Mouse (Mus musculus): ENCODE data around the gene Zdhhc9. TPM values are rescaled to one million over a fixed set of nuclear protein-coding genes. Genes with fewer than 3 reads are reported as not detected.

Zdhhc9 gene
- polyA plus RNA-seq, 1 experiment from 2014 or later: 5.3 TPM

DNA sequence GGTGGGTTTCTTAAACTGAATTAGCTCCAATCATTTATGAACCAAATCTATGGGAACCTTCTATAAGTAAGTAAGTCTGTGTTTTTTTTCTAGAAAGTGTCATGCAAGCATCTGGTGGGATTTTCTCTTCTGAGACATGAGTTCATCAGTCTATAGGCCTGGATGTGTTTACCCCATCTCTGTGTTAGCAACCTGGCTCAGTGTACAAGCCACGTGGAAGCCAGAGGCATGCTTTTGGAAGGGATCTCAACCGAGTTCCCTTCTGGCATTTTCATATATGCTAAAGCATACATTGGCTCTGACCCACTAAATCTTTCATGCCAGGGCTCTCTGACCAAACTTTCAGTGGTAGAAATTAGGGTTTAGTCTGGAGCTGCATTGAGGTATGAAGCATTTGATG is 54.7 kb downstream of the Zdhhc9 start:
- Histone ChIP-seq H3K27ac (ENCODE audit: low read depth, low read length) (no peak overlapping the region), H3K4me3 (ENCODE audit: low read length) (no peak overlapping the region), H3K36me3 (ENCODE audit: control insufficient read depth, insufficient read depth, low read length) (no peaks in the 10 kb centered on the region), H3K4me1 (ENCODE audit: control insufficient read depth, insufficient read depth, low read length) (no peaks in the 10 kb centered on the region), H3K27me3 (ENCODE audit: control insufficient read depth, insufficient read depth, low read length) (no peaks in the 10 kb centered on the region), H3K4me2 (replicated peaks; ENCODE audit: low read depth, low read length) (no peak overlapping the region), H3K9me3 (ENCODE audit: control insufficient read depth, low read length) (no peaks in the 10 kb centered on the region), H3K9ac (ENCODE audit: low read depth, low read length) (no peak overlapping the region)
- 75% methylated on average over 2 of the region's 2 CpGs for WGBS
- ATAC-seq (ENCODE audit: low FRiP score, low TSS enrichment): no peak

GRCm38 (mm10) chrX:48153414-48153813 is 55.3 kb downstream of the Zdhhc9 start:
- ATAC-seq (ENCODE audit: low FRiP score, low TSS enrichment): no peak
- Histone ChIP-seq H3K4me1 (ENCODE audit: control insufficient read depth, insufficient read depth, low read length) (no peaks in the 10 kb centered on the region), H3K9ac (ENCODE audit: low read depth, low read length) (no peak overlapping the region), H3K9me3 (ENCODE audit: control insufficient read depth, low read length) (no peaks in the 10 kb centered on the region), H3K36me3 (ENCODE audit: control insufficient read depth, insufficient read depth, low read length) (no peaks in the 10 kb centered on the region), H3K27ac (ENCODE audit: low read depth, low read length) (no peak overlapping the region), H3K4me2 (replicated peaks; ENCODE audit: low read depth, low read length) (no peak overlapping the region), H3K4me3 (ENCODE audit: low read length) (no peak overlapping the region), H3K27me3 (ENCODE audit: control insufficient read depth, insufficient read depth, low read length) (no peaks in the 10 kb centered on the region)
- WGBS: 75% methylated on average over 2 of the region's 2 CpGs

- Histone ChIP-seq H3K27me3 (ENCODE audit: control insufficient read depth, insufficient read depth, low read length) (no peaks in the 10 kb centered on the region), H3K4me2 (replicated peaks; ENCODE audit: low read depth, low read length) (no peak overlapping the region), H3K9me3 (ENCODE audit: control insufficient read depth, low read length) (no peaks in the 10 kb centered on the region), H3K4me3 (ENCODE audit: low read length) (no peak overlapping the region), H3K36me3 (ENCODE audit: control insufficient read depth, insufficient read depth, low read length) (no peaks in the 10 kb centered on the region), H3K4me1 (ENCODE audit: control insufficient read depth, insufficient read depth, low read length) (no peaks in the 10 kb centered on the region), H3K9ac (ENCODE audit: low read depth, low read length) (no peak overlapping the region), H3K27ac (ENCODE audit: low read depth, low read length) (no peak overlapping the region)
- 77% methylated on average over 7 of the region's 7 CpGs for WGBS
- ATAC-seq (ENCODE audit: low FRiP score, low TSS enrichment): no peak
These were observed 56.6 kb downstream of the Zdhhc9 start for GRCm38 (mm10) chrX:48152106-48152505.

GRCm38 (mm10) chrX:48147741-48148186 is 60.9 kb downstream of the Zdhhc9 start:
- no peak for ATAC-seq (ENCODE audit: low FRiP score, low TSS enrichment)
- H3K4me2 ChIP-seq (replicated peaks; ENCODE audit: low read depth, low read length): no peak overlapping the region
- no peak overlapping the region for H3K4me3 ChIP-seq (ENCODE audit: low read length)
- H3K4me1 ChIP-seq (ENCODE audit: control insufficient read depth, insufficient read depth, low read length): no peaks in the 10 kb centered on the region
- H3K27me3 ChIP-seq (ENCODE audit: control insufficient read depth, insufficient read depth, low read length): no peaks in the 10 kb centered on the region
- 85% methylated on average over 7 of the region's 7 CpGs for WGBS
- no peak overlapping the region for H3K27ac ChIP-seq (ENCODE audit: low read depth, low read length)
- H3K9ac ChIP-seq (ENCODE audit: low read depth, low read length): no peak overlapping the region
- H3K36me3 ChIP-seq (ENCODE audit: control insufficient read depth, insufficient read depth, low read length): no peaks in the 10 kb centered on the region
- H3K9me3 ChIP-seq (ENCODE audit: control insufficient read depth, low read length): no peaks in the 10 kb centered on the region

DNA sequence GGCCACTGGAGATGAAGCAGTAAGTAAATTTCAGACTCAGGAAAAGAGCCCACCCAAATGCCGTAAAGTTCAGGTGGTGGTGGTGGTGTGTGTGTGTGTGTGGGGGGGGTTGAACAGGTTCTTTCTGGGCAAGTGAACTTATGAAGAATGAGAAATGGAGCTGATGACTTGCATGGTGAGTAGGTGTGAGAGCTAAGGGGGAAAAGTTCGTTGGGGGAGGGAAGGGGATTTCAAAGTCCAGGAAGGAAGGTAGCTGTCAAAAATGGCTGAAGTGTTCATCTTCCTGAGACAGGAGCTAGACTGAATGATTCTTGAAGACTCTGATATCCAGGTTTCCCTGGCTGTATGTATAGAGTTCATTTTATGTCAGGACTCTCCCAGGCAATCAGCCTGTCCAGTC is 61.5 kb downstream of the Zdhhc9 start:
- Histone ChIP-seq H3K9ac (ENCODE audit: low read depth, low read length) (no peak overlapping the region), H3K27ac (ENCODE audit: low read depth, low read length) (no peak overlapping the region), H3K36me3 (ENCODE audit: control insufficient read depth, insufficient read depth, low read length) (no peaks in the 10 kb centered on the region), H3K4me3 (ENCODE audit: low read length) (no peak overlapping the region), H3K4me1 (ENCODE audit: control insufficient read depth, insufficient read depth, low read length) (no peaks in the 10 kb centered on the region), H3K9me3 (ENCODE audit: control insufficient read depth, low read length) (no peaks in the 10 kb centered on the region), H3K4me2 (replicated peaks; ENCODE audit: low read depth, low read length) (no peak overlapping the region), H3K27me3 (ENCODE audit: control insufficient read depth, insufficient read depth, low read length) (no peaks in the 10 kb centered on the region)
- no peak for ATAC-seq (ENCODE audit: low FRiP score, low TSS enrichment)
- 73% methylated on average over 2 of the region's 2 CpGs for WGBS

- Histone ChIP-seq H3K4me1 (ENCODE audit: control insufficient read depth, insufficient read depth, low read length) (no peaks in the 10 kb centered on the region), H3K27me3 (ENCODE audit: control insufficient read depth, insufficient read depth, low read length) (no peaks in the 10 kb centered on the region), H3K36me3 (ENCODE audit: control insufficient read depth, insufficient read depth, low read length) (no peaks in the 10 kb centered on the region), H3K9ac (ENCODE audit: low read depth, low read length) (no peak within 1 kb of the TSS), H3K27ac (ENCODE audit: low read depth, low read length) (no peak within 1 kb of the TSS), H3K4me3 (ENCODE audit: low read length) (no peak within 1 kb of the TSS), H3K9me3 (ENCODE audit: control insufficient read depth, low read length) (no peaks in the 10 kb centered on the region), H3K4me2 (replicated peaks; ENCODE audit: low read depth, low read length) (no peak within 1 kb of the TSS)
- ATAC-seq (ENCODE audit: low FRiP score, low TSS enrichment): no peak
- 88% methylated on average over 4 of the region's 4 CpGs for WGBS
These were observed 62.4 kb downstream of the Zdhhc9 start, which contains the start of gene Sash3 for GRCm38 (mm10) chrX:48146262-48146661. Gene Sash3 (plus strand): TSS chrX:48146436.

DNA sequence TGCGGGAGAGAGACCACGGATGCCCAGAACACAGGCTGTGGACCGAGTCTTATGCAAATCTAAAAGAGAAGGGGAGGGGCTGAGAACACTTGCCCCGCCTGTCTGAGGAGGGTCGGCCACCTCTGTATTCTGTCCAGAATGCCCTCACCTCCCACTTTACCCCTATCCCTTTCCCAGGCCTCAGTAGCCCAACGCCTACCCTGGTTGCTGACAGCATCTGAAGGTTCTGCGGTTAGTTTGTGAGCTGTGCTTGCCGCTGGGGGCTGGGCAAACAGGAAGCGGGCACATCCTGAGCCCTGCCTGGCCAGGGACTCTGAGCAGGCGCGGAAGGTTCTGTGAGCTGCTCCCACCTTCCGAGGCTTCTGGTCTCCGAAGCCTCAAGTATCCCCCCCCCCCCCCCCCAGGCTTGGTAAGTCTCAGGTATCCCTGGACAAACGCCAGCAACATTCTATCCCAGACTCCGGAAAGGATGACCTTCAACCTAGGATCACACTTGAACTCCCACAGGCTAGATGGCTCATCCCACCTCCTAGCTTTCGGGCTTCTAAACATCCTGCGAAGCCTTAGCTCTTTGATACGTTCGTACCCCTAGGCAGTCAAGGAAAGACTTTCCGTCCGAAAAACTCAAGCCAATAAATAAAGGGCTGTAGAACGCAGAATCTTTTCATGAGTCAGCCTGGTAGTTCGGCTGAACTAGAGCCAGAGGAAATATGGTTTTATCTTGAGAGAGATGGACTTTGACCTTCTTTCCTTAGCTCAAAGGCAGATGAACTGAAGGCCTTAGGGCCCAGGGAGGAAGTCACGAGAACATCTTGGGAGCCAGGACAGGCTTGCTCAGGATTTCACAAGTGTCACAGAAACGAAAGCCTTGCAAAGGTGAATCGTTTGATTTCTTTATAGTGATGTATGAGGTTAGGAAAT is 65.0 kb downstream of the Zdhhc9 start:
- no peaks in the 10 kb centered on the region for H3K36me3 ChIP-seq (ENCODE audit: control insufficient read depth, insufficient read depth, low read length)
- H3K4me1 ChIP-seq (ENCODE audit: control insufficient read depth, insufficient read depth, low read length): no peaks in the 10 kb centered on the region
- H3K27ac ChIP-seq (ENCODE audit: low read depth, low read length): no peak overlapping the region
- no peaks in the 10 kb centered on the region for H3K27me3 ChIP-seq (ENCODE audit: control insufficient read depth, insufficient read depth, low read length)
- H3K9me3 ChIP-seq (ENCODE audit: control insufficient read depth, low read length): no peaks in the 10 kb centered on the region
- peak overlapping the region; percentile 36 for H3K4me2 ChIP-seq (replicated peaks; ENCODE audit: low read depth, low read length)
- 49% methylated on average over 26 of the region's 26 CpGs for WGBS
- H3K4me3 ChIP-seq (ENCODE audit: low read length): peak overlapping the region; percentile 30
- H3K9ac ChIP-seq (ENCODE audit: low read depth, low read length): no peak overlapping the region
- peak; percentile 60; the same call in 1 of the 2 replicates for ATAC-seq (ENCODE audit: low FRiP score, low TSS enrichment)

GRCm38 (mm10) chrX:48141481-48141880 is 67.2 kb downstream of the Zdhhc9 start:
- no peak overlapping the region for H3K4me3 ChIP-seq (ENCODE audit: low read length)
- H3K9ac ChIP-seq (ENCODE audit: low read depth, low read length): no peak overlapping the region
- no peaks in the 10 kb centered on the region for H3K9me3 ChIP-seq (ENCODE audit: control insufficient read depth, low read length)
- WGBS: 77% methylated on average over 6 of the region's 6 CpGs
- H3K27ac ChIP-seq (ENCODE audit: low read depth, low read length): no peak overlapping the region
- H3K4me2 ChIP-seq (replicated peaks; ENCODE audit: low read depth, low read length): no peak overlapping the region
- H3K27me3 ChIP-seq (ENCODE audit: control insufficient read depth, insufficient read depth, low read length): no peaks in the 10 kb centered on the region
- H3K4me1 ChIP-seq (ENCODE audit: control insufficient read depth, insufficient read depth, low read length): no peaks in the 10 kb centered on the region
- no peak for ATAC-seq (ENCODE audit: low FRiP score, low TSS enrichment)
- H3K36me3 ChIP-seq (ENCODE audit: control insufficient read depth, insufficient read depth, low read length): no peaks in the 10 kb centered on the region

DNA sequence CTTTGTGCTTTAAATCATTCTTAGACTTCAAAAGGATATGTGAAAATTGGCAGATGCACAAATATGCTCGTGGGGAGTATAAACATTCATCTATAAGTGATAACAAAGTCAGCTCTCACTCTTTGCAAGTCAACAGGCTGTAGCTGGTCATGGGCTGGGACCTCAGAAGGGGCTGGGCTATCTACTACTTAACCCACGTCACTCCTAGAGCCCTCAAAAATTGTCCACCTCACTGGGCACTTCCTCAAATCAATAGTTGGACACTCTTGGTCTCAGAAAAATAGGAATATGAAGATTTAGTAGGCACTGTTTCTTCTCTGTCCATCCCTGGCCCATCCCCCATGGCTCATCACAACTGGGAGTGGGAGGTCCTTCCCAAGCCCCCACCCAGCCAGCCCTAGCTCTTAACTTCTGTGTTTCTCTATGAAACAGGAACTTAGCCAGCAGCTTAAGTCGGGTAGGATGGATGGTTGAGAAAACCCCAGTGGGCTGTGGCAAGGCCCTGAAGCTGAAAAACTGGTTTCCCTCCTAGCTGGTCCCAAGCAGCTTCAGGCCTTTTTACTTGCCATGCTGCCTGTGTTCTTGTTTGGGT is 68.3 kb downstream of the Zdhhc9 start:
- no peak overlapping the region for H3K9ac ChIP-seq (ENCODE audit: low read depth, low read length)
- no peak overlapping the region for H3K27ac ChIP-seq (ENCODE audit: low read depth, low read length)
- no peaks in the 10 kb centered on the region for H3K9me3 ChIP-seq (ENCODE audit: control insufficient read depth, low read length)
- no peaks in the 10 kb centered on the region for H3K27me3 ChIP-seq (ENCODE audit: control insufficient read depth, insufficient read depth, low read length)
- no peak for ATAC-seq (ENCODE audit: low FRiP score, low TSS enrichment)
- no peak overlapping the region for H3K4me2 ChIP-seq (replicated peaks; ENCODE audit: low read depth, low read length)
- no peaks in the 10 kb centered on the region for H3K4me1 ChIP-seq (ENCODE audit: control insufficient read depth, insufficient read depth, low read length)
- WGBS: 54% methylated on average over 3 of the region's 3 CpGs
- H3K4me3 ChIP-seq (ENCODE audit: low read length): no peak overlapping the region
- H3K36me3 ChIP-seq (ENCODE audit: control insufficient read depth, insufficient read depth, low read length): no peaks in the 10 kb centered on the region
